Mouse (Mus musculus) liver, embryonic 14.5 days (tissue): ENCODE data around the gene Tcap. TPM values are rescaled to one million over a fixed set of nuclear protein-coding genes. Genes with fewer than 3 reads are reported as not detected.

Experiments
- ATAC-seq: fragments of 200-750 bp; cut with Nextera tagmentation; 2 replicates; pipeline ENCODE4 v1.8.0; 2017; ENCODE audit warnings: moderate number of reproducible peaks, mild to moderate bottlenecking, moderate library complexity; ENCODE audit not compliant: insufficient read depth
- DNase-seq, 3 experiments: peaks; one replicate each; pipeline ENCODE4 v3.0.0-alpha.2; 2012 to 2013; ENCODE audit warnings: low read depth in 3 of 3, low spot score in 3 of 3
- H3K27ac ChIP-seq: fragments of 300-500 bp; sonication (generic); 2 replicates; pipeline ENCODE4 v1.5.1; 2014; ENCODE audit warnings: moderate library complexity, mild to moderate bottlenecking, control low read depth, inconsistent platforms
- H3K27me3 ChIP-seq: fragments of 300-500 bp; sonication (generic); 2 replicates; pipeline ENCODE4 v1.6.1; 2014; ENCODE audit warnings: mild to moderate bottlenecking, low read length, moderate library complexity; ENCODE audit not compliant: control insufficient read depth, insufficient read depth
- H3K36me3 ChIP-seq: fragments of 300-500 bp; sonication (generic); replicated peaks from 2 replicates; pipeline ENCODE4 v1.6.1; 2014; ENCODE audit warnings: low read depth; ENCODE audit not compliant: control insufficient read depth, insufficient read depth
- H3K4me1 ChIP-seq, 2 experiments: fragments of 200-500 bp in 1 of 2; fragments of 300-500 bp in 1 of 2; sonication (generic) in 1 of 2; replicated peaks; 2 replicates each; pipeline ENCODE4 v1.6.1; 2012 to 2014; ENCODE audit warnings: antibody characterized with exemption in 1 of 2, inconsistent platforms in 1 of 2, low read length in 1 of 2; ENCODE audit not compliant: control insufficient read depth in 2 of 2, insufficient read depth in 2 of 2
- H3K4me2 ChIP-seq: fragments of 300-500 bp; sonication (generic); 2 replicates; pipeline ENCODE4 v1.6.1; 2014; ENCODE audit warnings: low read depth, mild to moderate bottlenecking, control low read depth, moderate library complexity
- H3K4me3 ChIP-seq, 2 experiments: fragments of 200-500 bp in 1 of 2; fragments of 300-500 bp in 1 of 2; sonication (generic) in 1 of 2; 2 replicates each; pipeline ENCODE4 v1.5.1; 2012 to 2014; ENCODE audit warnings: low read depth in 2 of 2, low read length in 2 of 2, mild to moderate bottlenecking in 2 of 2, control low read depth in 1 of 2, inconsistent platforms in 1 of 2, moderate library complexity in 1 of 2; ENCODE audit not compliant: insufficient read depth in 1 of 2
- H3K9ac ChIP-seq: fragments of 300-500 bp; sonication (generic); replicated peaks from 2 replicates; pipeline ENCODE4 v1.6.1; 2014; ENCODE audit warnings: mild to moderate bottlenecking, control low read depth, moderate library complexity
- H3K9me3 ChIP-seq: fragments of 300-500 bp; sonication (generic); 2 replicates; pipeline ENCODE4 v1.6.1; 2016; ENCODE audit warnings: low read length, mixed read lengths; ENCODE audit not compliant: control insufficient read depth
- CTCF ChIP-seq: IDR thresholded peaks from 2 replicates; pipeline ENCODE4 v1.5.1; 2016; ENCODE audit warnings: antibody characterized with exemption, low read depth, control low read depth
- EP300 ChIP-seq: IDR thresholded peaks from 2 replicates; pipeline ENCODE4 v1.6.1; 2016; ENCODE audit warnings: antibody characterized with exemption, low read depth
- WGBS: fragments of 180-500 bp; shearing (Covaris S2); extraction: QIAGEN DNeasy Blood & Tissue Kit; methylation state at CpG from one replicate; pipeline ENCODE4 v1.1.7; 2014; ENCODE audit not compliant: insufficient replicate concordance; 5-methylcytosine and 5-hydroxymethylcytosine counted together
- polyA plus RNA-seq, 2 experiments: library from polyadenylated mRNA; depleted of rRNA in 1 of 2; stranded (reverse) in 1 of 2; unstranded in 1 of 2; fragments of >200 nt; fragmentation: Nextera tagmentation in 1 of 2; extraction: Ambion mirVana in 1 of 2; gene quantifications; 2 replicates each; pipeline versions ENCODE4 v1.2.1 to v1.2.3; 2012 to 2014

Gene Tcap
- polyA plus RNA-seq (2012; rRNA removed) = 0.03 TPM in 1 of 2 replicates, not detected in the other
- not detected in 2 replicates for polyA plus RNA-seq (2014; fragmentation: Nextera tagmentation; extraction: Ambion mirVana)

GRCm38 (mm10) chr11:98383261-98384030 is at the start of gene Tcap:
Tcap (plus strand) TSS chr11:98383811.
- H3K4me3 ChIP-seq = no peak within 1 kb of the TSS
- H3K36me3 ChIP-seq = no peaks in the 10 kb centered on the region
- no peaks in the 10 kb centered on the region for H3K9me3 ChIP-seq
- WGBS = 46% methylated on average over 14 of the region's 14 CpGs
- no peak within 1 kb of the TSS for H3K9ac ChIP-seq
- H3K4me2 ChIP-seq = no peak within 1 kb of the TSS
- ATAC-seq = no peak
- peaks cover 19% of the 10 kb centered on the region for H3K27me3 ChIP-seq
- H3K4me1 ChIP-seq = no peaks in the 10 kb centered on the region
- no peak within 1 kb of the TSS for H3K27ac ChIP-seq
- no peak for TF ChIP-seq CTCF
- no peak for TF ChIP-seq EP300
- DNase-seq = no peak

- Histone ChIP-seq H3K27ac (no peak overlapping the region), H3K4me3 (no peak overlapping the region), H3K9me3 (no peaks in the 10 kb centered on the region), H3K9ac (no peak overlapping the region), H3K4me1 (no peaks in the 10 kb centered on the region), H3K36me3 (no peaks in the 10 kb centered on the region), H3K4me2 (no peak overlapping the region), H3K27me3 (peaks cover 92% of the 10 kb centered on the region)
- ATAC-seq = no peak
- 5% methylated on average over 38 of the region's 41 CpGs for WGBS
- DNase-seq = no peak
- TF ChIP-seq CTCF (no peak), EP300 (no peak)
Measured at GRCm38 (mm10) chr11:98333981-98334741, 49.5 kb upstream of the Tcap start.

GRCm38 (mm10) chr11:98335250-98335649 is 48.4 kb upstream of the Tcap start:
- TF ChIP-seq EP300 (no peak), CTCF (no peak)
- Histone ChIP-seq H3K4me2 (no peak overlapping the region), H3K9ac (no peak overlapping the region), H3K27ac (no peak overlapping the region), H3K27me3 (peaks cover 92% of the 10 kb centered on the region), H3K9me3 (no peaks in the 10 kb centered on the region), H3K36me3 (no peaks in the 10 kb centered on the region), H3K4me1 (no peaks in the 10 kb centered on the region), H3K4me3 (no peak overlapping the region)
- 2% methylated on average over 9 of the region's 9 CpGs for WGBS
- ATAC-seq = no peak
- no peak for DNase-seq

- no peaks in the 10 kb centered on the region for H3K36me3 ChIP-seq
- H3K27me3 ChIP-seq = peaks cover 90% of the 10 kb centered on the region
- TF ChIP-seq CTCF (peak; percentile 67), EP300 (no peak)
- no peaks in the 10 kb centered on the region for H3K4me1 ChIP-seq
- H3K4me3 ChIP-seq = no peak overlapping the region
- 9% methylated on average over 13 of the region's 13 CpGs for WGBS
- DNase-seq (no peak), ATAC-seq (no peak)
- no peaks in the 10 kb centered on the region for H3K9me3 ChIP-seq
- no peak overlapping the region for H3K4me2 ChIP-seq
- H3K27ac ChIP-seq = no peak overlapping the region
- no peak overlapping the region for H3K9ac ChIP-seq
Measured at GRCm38 (mm10) chr11:98336245-98337107, 47.1 kb upstream of the Tcap start.
